Mouse (Mus musculus) midbrain, embryonic 10.5 days (tissue): ENCODE results near the gene Osbpl3. TPM values are rescaled to one million over a fixed set of nuclear protein-coding genes. Genes with fewer than 3 reads are reported as not detected.

Experiments used
- DNase-seq: peaks from one replicate; pipeline ENCODE4 v3.0.0-alpha.2; 2017; ENCODE audit warnings: low spot score
- H3K27ac ChIP-seq: fragments of 300-500 bp; sonication (generic); replicated peaks from 2 replicates; pipeline ENCODE4 v1.5.1; 2016; ENCODE audit warnings: mild to moderate bottlenecking
- H3K27me3 ChIP-seq: fragments of 300-500 bp; sonication (generic); 2 replicates; pipeline ENCODE4 v1.6.1; 2016; ENCODE audit warnings: low read depth, mild to moderate bottlenecking; ENCODE audit not compliant: poor library complexity, severe bottlenecking
- H3K36me3 ChIP-seq: fragments of 300-500 bp; sonication (generic); 2 replicates; pipeline ENCODE4 v1.6.1; 2016; ENCODE audit warnings: mild to moderate bottlenecking, moderate library complexity
- H3K4me1 ChIP-seq: fragments of 300-500 bp; sonication (generic); 2 replicates; pipeline ENCODE4 v1.6.1; 2016
- H3K4me3 ChIP-seq: fragments of 300-500 bp; sonication (generic); 2 replicates; pipeline ENCODE4 v1.5.1; 2016; ENCODE audit warnings: mild to moderate bottlenecking, moderate library complexity
- H3K9me3 ChIP-seq: fragments of 300-500 bp; sonication (generic); replicated peaks from 2 replicates; pipeline ENCODE4 v1.6.1; 2016; ENCODE audit warnings: mild to moderate bottlenecking
- WGBS: fragments of 180-500 bp; shearing (Covaris S2); methylation state at CpG from one replicate; pipeline ENCODE4 v1.1.7; 2016; 5-methylcytosine and 5-hydroxymethylcytosine counted together
- polyA plus RNA-seq: library from polyadenylated mRNA; unstranded; fragments of >200 nt; fragmentation: Nextera tagmentation; extraction: Ambion mirVana; gene quantifications from 2 replicates; pipeline ENCODE4 v1.2.1, GENCODE M21; 2016

Osbpl3 gene
- polyA plus RNA-seq, 1 experiment from 2014 or later, result 7.3 TPM

- Histone ChIP-seq H3K4me3 (no peak overlapping the region), H3K27ac (no peak overlapping the region), H3K36me3 (no peaks in the 10 kb centered on the region), H3K4me1 (peaks cover 2% of the 10 kb centered on the region; the same call in 1 of the 2 replicates), H3K27me3 (no peaks in the 10 kb centered on the region), H3K9me3 (no peaks in the 10 kb centered on the region)
- no peak for DNase-seq
- 86% methylated on average over 9 of the region's 9 CpGs for WGBS
These were observed 93.8 kb downstream of the Osbpl3 start for GRCm38 (mm10) chr6:50362196-50362595.

GRCm38 (mm10) chr6:50358104-50358679 is 97.8 kb downstream of the Osbpl3 start:
- H3K4me3 ChIP-seq, result no peak overlapping the region
- DNase-seq, result no peak
- H3K9me3 ChIP-seq, result no peaks in the 10 kb centered on the region
- H3K36me3 ChIP-seq, result no peaks in the 10 kb centered on the region
- no peak overlapping the region for H3K27ac ChIP-seq
- peaks cover 22% of the 10 kb centered on the region for H3K4me1 ChIP-seq
- no peaks in the 10 kb centered on the region for H3K27me3 ChIP-seq
- 81% methylated on average over 16 of the region's 16 CpGs for WGBS

- no peaks in the 10 kb centered on the region; the same call in 1 of the 2 replicates for H3K36me3 ChIP-seq
- DNase-seq, result no peak
- H3K27me3 ChIP-seq, result no peaks in the 10 kb centered on the region
- H3K4me3 ChIP-seq, result no peak overlapping the region
- H3K4me1 ChIP-seq, result peaks cover 22% of the 10 kb centered on the region
- H3K9me3 ChIP-seq, result no peaks in the 10 kb centered on the region
- H3K27ac ChIP-seq, result peak overlapping the region; percentile 70
- 64% methylated on average over 20 of the region's 20 CpGs for WGBS
These were observed 101.0 kb downstream of the Osbpl3 start for GRCm38 (mm10) chr6:50354688-50355660.

GRCm38 (mm10) chr6:50352812-50353211 is 103.2 kb downstream of the Osbpl3 start:
- H3K4me1 ChIP-seq, result peaks cover 19% of the 10 kb centered on the region
- no peak overlapping the region for H3K4me3 ChIP-seq
- H3K27ac ChIP-seq, result no peak overlapping the region
- no peaks in the 10 kb centered on the region for H3K27me3 ChIP-seq
- no peaks in the 10 kb centered on the region for H3K9me3 ChIP-seq
- WGBS, result 70% methylated on average over 6 of the region's 6 CpGs
- no peaks in the 10 kb centered on the region; the same call in 1 of the 2 replicates for H3K36me3 ChIP-seq
- DNase-seq, result no peak

GRCm38 (mm10) chr6:50350911-50351310 is 105.1 kb downstream of the Osbpl3 start:
- no peak for DNase-seq
- Histone ChIP-seq H3K9me3 (no peaks in the 10 kb centered on the region), H3K4me3 (no peak overlapping the region), H3K27ac (no peak overlapping the region), H3K27me3 (no peaks in the 10 kb centered on the region), H3K4me1 (peaks cover 17% of the 10 kb centered on the region), H3K36me3 (no peaks in the 10 kb centered on the region; the same call in 1 of the 2 replicates)
- 93% methylated on average over 3 of the region's 3 CpGs for WGBS

- Histone ChIP-seq H3K27me3 (no peaks in the 10 kb centered on the region), H3K4me3 (no peak overlapping the region), H3K27ac (no peak overlapping the region), H3K9me3 (no peaks in the 10 kb centered on the region), H3K4me1 (no peaks in the 10 kb centered on the region), H3K36me3 (no peaks in the 10 kb centered on the region; the same call in 1 of the 2 replicates)
- no peak for DNase-seq
- 90% methylated on average over 1 of the region's 1 CpGs for WGBS
These were observed 107.4 kb downstream of the Osbpl3 start for GRCm38 (mm10) chr6:50348619-50349018.

- Histone ChIP-seq H3K27ac (no peak overlapping the region), H3K4me1 (no peaks in the 10 kb centered on the region), H3K9me3 (no peaks in the 10 kb centered on the region), H3K36me3 (no peaks in the 10 kb centered on the region), H3K4me3 (no peak overlapping the region), H3K27me3 (no peaks in the 10 kb centered on the region)
- DNase-seq, result no peak
- 94% methylated on average over 7 of the region's 7 CpGs for WGBS
These were observed 109.8 kb downstream of the Osbpl3 start for GRCm38 (mm10) chr6:50346204-50346603.

- DNase-seq, result no peak
- WGBS, result 90% methylated on average over 5 of the region's 5 CpGs
- Histone ChIP-seq H3K9me3 (no peaks in the 10 kb centered on the region), H3K36me3 (no peaks in the 10 kb centered on the region), H3K27me3 (no peaks in the 10 kb centered on the region), H3K4me1 (no peaks in the 10 kb centered on the region), H3K4me3 (no peak overlapping the region), H3K27ac (no peak overlapping the region)
These were observed 115.6 kb downstream of the Osbpl3 start for GRCm38 (mm10) chr6:50340226-50340906.

- Histone ChIP-seq H3K4me3 (no peak overlapping the region), H3K9me3 (no peaks in the 10 kb centered on the region), H3K27ac (no peak overlapping the region), H3K36me3 (no peaks in the 10 kb centered on the region), H3K4me1 (no peaks in the 10 kb centered on the region), H3K27me3 (no peaks in the 10 kb centered on the region)
- WGBS, result 81% methylated on average over 6 of the region's 6 CpGs
- DNase-seq, result no peak
These were observed 118.6 kb downstream of the Osbpl3 start for GRCm38 (mm10) chr6:50337431-50337830.

GRCm38 (mm10) chr6:50336376-50336775 is 119.6 kb downstream of the Osbpl3 start:
- DNase-seq, result no peak
- H3K27ac ChIP-seq, result no peak overlapping the region
- H3K4me3 ChIP-seq, result no peak overlapping the region
- H3K36me3 ChIP-seq, result no peaks in the 10 kb centered on the region
- H3K4me1 ChIP-seq, result no peaks in the 10 kb centered on the region
- 94% methylated on average over 2 of the region's 2 CpGs for WGBS
- H3K27me3 ChIP-seq, result no peaks in the 10 kb centered on the region
- no peaks in the 10 kb centered on the region for H3K9me3 ChIP-seq

GRCm38 (mm10) chr6:50334846-50335821 is 120.9 kb downstream of the Osbpl3 start:
- H3K27ac ChIP-seq, result no peak overlapping the region
- DNase-seq, result no peak
- H3K4me3 ChIP-seq, result no peak overlapping the region
- no peaks in the 10 kb centered on the region for H3K27me3 ChIP-seq
- no peaks in the 10 kb centered on the region for H3K4me1 ChIP-seq
- H3K36me3 ChIP-seq, result no peaks in the 10 kb centered on the region
- H3K9me3 ChIP-seq, result no peaks in the 10 kb centered on the region
- 94% methylated on average over 15 of the region's 15 CpGs for WGBS

- WGBS, result 86% methylated on average over 6 of the region's 6 CpGs
- no peaks in the 10 kb centered on the region for H3K36me3 ChIP-seq
- H3K4me1 ChIP-seq, result peaks cover 13% of the 10 kb centered on the region
These were observed 122.7 kb downstream of the Osbpl3 start for GRCm38 (mm10) chr6:50333346-50333745.

More at GRCm38 (mm10) chr6:50333346-50333745, 122.7 kb downstream of the Osbpl3 start:
- no peak for DNase-seq
- H3K27ac ChIP-seq, result no peak overlapping the region
- no peaks in the 10 kb centered on the region for H3K27me3 ChIP-seq
- no peaks in the 10 kb centered on the region for H3K9me3 ChIP-seq
- no peak overlapping the region for H3K4me3 ChIP-seq
